Mouse (Mus musculus) small intestine, adult 2 months (tissue): ENCODE measurements around the gene Ovol2.

ENCODE experiments used
- CTCF ChIP-seq: fragments of 200-500 bp; IDR thresholded peaks from 2 replicates; pipeline ENCODE4 v1.5.1; 2012; ENCODE audit warnings: low read depth, mild to moderate bottlenecking, control low read depth, inconsistent platforms, low read length, moderate library complexity, mixed read lengths; ENCODE audit not compliant: insufficient replicate concordance, insufficient read length; ENCODE audit errors: extremely low read depth
- POLR2A ChIP-seq: fragments of 200-500 bp; IDR thresholded peaks from 2 replicates; pipeline ENCODE4 v1.6.1; 2012; ENCODE audit warnings: low read depth, mild to moderate bottlenecking, control low read depth, inconsistent platforms, low read length, moderate library complexity

GRCm38 (mm10) chr2:144269679-144270475 is 62.1 kb downstream of the Ovol2 start:
- TF ChIP-seq CTCF: no peak
- TF ChIP-seq POLR2A: peak; percentile 7; the same call in 1 of the 2 replicates
